Mouse (Mus musculus) bone marrow macrophage, adult 2 months (primary cell): ENCODE data around the gene Klrg1.

Experiments used
- CTCF ChIP-seq: IDR thresholded peaks from 2 replicates; pipeline ENCODE4 v1.5.1; 2012; ENCODE audit warnings: low read depth, mild to moderate bottlenecking, low read length, moderate library complexity
- POLR2A ChIP-seq: IDR thresholded peaks from 2 replicates; pipeline ENCODE4 v1.6.1; 2012; ENCODE audit warnings: mild to moderate bottlenecking, low read depth, low read length, borderline replicate concordance

DNA sequence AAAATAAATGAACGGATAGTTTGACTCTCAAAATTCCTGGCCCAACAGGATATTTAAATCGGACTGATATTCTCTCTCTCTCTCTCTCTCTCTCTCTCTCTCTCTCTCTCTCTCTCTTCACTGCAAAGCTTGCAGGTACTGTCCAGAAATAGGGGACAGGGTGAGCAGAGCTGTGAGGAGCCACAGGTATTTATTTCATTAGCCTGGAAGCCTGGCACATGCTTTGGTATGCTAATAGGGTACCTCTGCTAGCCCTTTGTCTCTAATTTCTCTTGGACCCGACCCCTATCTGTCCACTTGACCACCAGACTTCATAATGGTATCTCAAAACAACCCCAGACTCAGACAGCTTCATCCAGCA is 14.2 kb upstream of the Klrg1 start:
- TF ChIP-seq CTCF = no peak
- TF ChIP-seq POLR2A = no peak
